Mouse (Mus musculus) spleen, postnatal 14 days (tissue): ENCODE results near the gene Vangl1.

ENCODE experiments used
- DNase-seq, 2 experiments: peaks; one replicate each; pipeline ENCODE4 v3.0.0; 2021 to 2022; ENCODE audit warnings: low spot score in 2 of 2

Gene Vangl1

DNA sequence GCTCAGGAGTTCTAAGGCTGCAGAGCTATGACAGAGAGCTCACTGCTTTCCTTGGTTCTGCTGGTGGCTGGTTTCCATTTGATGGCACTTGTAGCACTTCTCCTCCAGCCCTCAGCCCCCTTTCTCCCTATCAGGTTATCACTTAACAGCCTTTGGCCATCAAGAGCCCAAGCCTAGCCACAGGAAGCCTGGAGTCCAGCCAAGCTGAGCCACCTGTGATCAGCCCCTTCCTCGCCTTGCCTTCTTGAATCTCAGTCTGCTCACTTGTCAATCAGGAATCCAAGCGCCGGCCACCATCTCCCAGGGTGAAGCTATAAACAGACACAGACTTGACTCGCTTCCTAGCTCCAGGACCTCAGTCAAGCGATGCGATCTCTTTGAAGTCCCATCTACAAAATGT is 6.0 kb downstream of the Vangl1 start:
- no peak for DNase-seq

- DNase-seq, result no peak
Measured at GRCm38 (mm10) chr3:102197746-102198145, 6.7 kb downstream of the Vangl1 start.

- DNase-seq, result no peak
Measured at GRCm38 (mm10) chr3:102197152-102197551, 7.3 kb downstream of the Vangl1 start.

GRCm38 (mm10) chr3:102196166-102196565 is 8.3 kb downstream of the Vangl1 start:
- no peak for DNase-seq

DNA sequence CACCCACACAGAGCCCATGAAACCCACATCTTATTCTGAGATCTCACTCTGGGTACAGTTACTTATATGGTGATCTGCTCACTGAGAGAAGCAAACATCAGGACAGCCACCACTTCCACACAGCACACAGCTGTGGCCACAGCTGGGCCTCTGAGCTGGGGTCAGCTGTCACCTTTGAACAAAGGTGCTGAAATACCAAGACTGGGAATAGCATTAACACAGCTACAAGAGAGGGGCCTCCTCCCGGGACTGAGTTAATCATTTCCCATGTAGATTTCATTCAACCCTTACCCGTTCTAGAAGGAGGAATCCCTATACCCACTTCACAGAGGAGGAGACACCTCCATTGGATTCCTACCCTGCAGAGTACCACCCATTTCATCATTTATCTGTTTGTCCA is 8.7 kb downstream of the Vangl1 start:
- no peak for DNase-seq

GRCm38 (mm10) chr3:102194291-102195051 is 10.0 kb downstream of the Vangl1 start:
- no peak for DNase-seq

DNA sequence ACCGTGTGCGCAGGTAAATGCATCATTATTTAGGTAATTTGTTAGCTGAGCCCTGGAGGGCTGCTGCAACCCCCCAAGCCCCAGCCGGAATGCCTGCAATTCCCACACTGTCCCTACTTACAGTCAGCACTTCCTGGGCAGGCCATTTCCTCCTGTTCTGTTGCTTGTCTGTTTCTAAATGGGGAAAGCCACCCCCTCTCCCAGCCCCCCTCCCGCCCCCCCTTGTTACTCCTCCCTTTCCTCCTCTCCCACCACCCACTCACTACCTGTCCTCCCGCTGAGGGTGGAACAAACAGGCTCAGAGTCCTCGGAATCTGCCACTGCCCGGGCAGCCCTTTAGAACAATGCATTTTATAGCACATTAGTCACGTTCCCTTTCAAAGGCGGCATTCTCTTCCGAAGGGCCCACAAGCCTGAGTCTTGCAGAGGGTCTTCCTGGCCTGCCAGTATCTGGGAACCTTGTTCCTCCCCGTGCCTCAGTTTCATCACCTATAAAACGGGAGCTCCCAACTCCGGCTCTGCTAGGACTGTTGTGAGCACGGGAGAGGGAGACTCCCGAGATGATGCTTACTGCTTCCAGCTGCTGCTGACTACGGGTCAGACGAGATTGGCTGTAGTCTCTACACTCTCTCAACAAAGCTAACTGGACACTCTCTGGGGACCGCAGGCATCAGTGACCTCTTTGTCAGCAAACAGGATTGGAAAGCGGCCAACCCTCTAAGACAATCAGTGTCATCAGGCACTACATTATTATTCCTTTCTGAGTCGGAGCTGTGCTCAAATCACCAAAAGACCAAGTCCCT is 10.8 kb downstream of the Vangl1 start:
- no peak for DNase-seq

DNA sequence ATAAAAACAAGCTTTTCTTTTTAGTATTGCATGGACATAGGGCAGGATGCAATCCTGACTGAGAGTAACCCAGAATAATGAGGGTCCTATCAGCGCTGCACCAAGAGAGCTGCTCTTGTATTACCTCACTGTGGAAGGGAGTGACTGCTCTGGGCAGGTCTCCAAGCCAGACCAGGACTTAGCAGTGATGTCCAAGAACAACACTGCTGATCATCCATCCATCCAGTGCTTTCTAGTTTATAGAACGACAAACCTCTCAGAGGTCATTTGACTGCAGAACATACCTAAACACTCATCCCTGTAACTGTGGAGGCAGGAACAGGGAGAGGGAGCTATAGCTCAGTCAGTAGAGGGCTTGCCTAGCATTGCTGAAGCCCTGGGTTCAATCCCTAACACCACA is 11.9 kb downstream of the Vangl1 start:
- no peak for DNase-seq

DNA sequence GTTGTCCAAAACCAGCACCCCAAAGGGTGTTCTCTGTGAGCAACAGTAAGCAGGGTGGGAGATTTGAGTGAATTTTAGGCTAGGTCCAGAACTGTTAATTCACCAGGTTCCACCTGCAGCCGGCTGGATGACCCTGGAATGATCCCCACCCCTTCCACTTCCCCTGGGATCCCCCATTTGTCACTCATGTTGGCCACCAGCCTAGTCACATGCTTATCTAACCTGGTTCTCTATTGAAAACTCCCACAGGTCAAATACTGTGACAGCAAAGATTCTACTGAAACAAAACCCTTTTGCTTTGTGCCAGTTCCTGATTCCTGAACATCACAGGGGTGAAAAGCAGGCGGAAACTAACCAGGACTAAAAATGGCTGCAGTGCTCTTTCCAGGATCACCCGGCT is 12.9 kb downstream of the Vangl1 start:
- DNase-seq, result no peak

DNA sequence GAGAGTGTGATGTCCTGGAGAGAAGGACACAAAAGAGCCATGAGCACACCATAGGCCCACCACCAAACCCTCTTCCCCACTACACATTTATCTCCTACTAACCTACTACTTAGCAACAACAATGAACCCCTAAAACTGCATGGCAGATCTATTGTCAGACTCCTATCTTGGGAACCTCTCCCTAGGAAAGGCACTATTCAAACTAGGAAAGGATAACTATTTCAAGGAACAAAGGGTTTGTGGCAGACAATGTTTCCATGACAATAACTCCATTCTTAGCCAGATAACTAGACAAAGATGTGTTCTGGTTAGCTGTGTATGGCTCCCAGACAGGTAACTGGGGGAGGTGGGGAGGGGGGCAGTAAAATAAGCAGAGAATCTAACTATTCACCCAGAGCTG is 13.9 kb downstream of the Vangl1 start:
- DNase-seq, result no peak

DNA sequence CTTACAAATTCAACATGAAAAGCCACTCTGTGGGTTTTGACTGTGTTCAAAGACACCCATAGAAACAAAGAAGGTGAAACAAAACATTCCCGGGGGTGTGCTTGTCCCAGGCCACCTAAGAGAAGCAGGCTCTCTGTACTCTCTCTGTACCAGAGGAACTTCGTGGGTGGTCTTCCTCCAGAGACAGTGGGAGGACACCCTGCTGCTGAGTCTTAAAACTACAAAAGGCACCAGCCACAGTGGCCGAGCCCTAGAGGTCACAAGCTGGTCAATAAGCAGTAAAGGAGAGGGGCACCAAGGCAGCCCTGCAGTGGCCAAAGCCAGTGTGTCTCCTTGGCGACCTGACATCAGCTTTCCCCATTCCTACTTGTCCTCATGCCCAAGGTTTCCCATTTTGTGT is 14.5 kb downstream of the Vangl1 start:
- no peak for DNase-seq

- no peak for DNase-seq
Measured at GRCm38 (mm10) chr3:102188972-102189371, 15.5 kb downstream of the Vangl1 start.

GRCm38 (mm10) chr3:102187401-102187800 is 17.1 kb downstream of the Vangl1 start:
- no peak for DNase-seq

DNA sequence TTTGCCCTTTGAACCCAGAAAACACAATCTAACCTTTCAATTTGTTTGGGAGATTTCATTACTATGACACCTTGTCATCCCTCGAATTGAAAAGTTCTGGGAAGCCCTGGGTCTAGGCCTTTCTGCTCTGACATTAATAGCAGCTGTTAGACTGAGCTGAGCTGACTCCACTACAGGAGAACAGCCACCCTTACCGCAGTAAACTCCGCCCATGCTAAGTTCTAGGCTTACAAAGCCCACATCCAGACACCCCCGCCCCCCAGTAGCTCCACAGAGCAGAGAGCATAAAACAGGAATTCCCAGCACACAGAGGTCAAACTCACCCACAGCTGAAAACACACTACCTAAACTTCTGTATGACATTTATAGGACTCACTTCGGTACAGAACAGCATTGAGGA is 19.8 kb downstream of the Vangl1 start:
- no peak for DNase-seq

DNA sequence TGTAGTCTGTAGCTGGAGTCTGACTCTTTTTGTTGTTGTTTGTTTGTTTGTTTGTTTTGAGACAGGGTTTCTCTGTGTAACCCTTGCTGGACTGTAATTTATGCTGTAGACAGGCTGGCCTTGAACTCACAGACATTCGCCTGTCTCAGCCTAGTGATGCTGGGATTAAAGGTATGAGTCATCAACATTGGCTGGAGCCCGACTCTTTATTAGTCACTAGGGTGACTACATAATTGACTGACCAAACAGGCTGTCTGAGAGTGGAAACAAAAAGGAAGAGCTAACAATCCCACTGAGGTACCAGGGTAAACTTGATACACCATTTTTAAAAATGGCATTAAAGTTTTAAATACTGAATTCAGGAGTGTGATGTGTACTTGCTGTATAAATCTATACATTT is 21.9 kb downstream of the Vangl1 start:
- DNase-seq, result no peak

- no peak for DNase-seq
Measured at GRCm38 (mm10) chr3:102181191-102181590, 23.3 kb downstream of the Vangl1 start.

DNA sequence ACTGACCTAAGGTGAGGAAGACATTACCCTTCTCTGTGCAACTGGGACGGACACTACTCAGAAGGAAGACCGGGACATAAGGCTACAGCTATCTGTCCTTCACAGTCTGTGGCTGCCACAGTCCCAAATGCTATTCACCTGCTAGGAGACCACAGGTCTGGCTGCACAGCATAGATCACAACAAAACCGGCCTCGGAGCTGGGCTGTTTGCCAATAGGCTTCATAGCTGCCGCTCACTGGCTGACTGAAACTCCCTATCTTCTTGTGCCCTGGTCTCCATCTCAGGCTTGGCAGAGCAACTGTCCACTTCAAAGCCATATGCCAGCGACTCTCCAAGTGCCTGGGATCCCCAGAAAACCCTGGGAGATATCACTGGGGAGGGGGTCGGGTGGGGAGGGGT is 23.7 kb downstream of the Vangl1 start:
- DNase-seq, result peak in 1 of 2 experiments; percentile 22

DNA sequence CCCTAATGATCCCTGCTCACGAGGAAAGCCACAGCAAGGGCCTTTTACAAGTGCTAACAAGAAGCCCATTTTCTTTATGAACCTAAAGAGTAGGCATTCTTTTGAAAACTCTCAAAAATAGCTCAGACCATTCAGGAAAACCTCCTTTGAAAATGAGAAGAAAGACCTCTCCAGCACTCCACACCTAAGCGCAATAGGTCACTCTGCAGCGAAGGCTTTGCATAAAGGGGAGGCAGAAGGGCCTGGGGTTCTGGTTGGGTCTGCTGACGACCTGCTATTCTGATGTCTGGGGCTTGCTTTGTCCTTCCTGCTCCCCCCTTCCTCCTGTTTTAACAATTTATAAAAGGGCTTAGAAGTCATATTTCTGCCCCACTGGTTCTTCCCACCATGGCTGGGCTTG is 24.6 kb downstream of the Vangl1 start:
- no peak for DNase-seq

DNA sequence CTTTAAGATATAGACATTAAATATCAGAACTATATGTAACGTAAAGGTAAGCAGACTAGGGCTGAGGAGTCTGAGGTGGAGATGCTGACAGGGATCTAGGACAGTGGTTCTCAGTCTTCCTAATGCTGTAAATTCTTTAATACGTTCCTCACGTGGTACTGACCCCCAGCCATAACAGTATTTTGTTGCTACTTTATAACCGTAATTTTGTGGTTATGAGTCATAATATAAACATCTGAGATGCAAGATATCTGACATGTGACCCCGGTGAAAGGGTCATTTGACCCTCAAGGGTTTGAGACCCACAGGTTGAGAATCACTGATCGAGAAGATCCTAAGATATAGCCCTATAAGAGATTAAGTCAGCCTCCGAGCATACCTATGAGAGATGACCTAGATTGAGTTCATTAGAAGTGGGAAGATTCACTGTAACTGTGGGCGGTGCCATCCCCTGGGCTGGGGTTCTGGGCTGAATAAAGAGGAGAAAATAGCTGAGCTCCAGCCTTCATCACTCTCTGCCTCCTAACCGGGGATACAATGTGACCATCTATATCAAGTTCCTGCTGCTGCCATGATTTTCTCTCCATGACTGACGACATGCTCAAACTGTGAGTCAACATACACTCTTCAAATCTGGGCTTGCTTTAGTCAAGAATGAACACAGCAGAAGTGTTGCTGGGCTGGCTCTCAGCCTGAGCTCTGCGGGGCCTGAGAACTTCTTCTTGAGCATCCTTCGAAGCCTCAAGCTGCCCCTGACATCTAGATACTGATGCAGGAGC is 26.5 kb downstream of the Vangl1 start:
- DNase-seq, result no peak

DNA sequence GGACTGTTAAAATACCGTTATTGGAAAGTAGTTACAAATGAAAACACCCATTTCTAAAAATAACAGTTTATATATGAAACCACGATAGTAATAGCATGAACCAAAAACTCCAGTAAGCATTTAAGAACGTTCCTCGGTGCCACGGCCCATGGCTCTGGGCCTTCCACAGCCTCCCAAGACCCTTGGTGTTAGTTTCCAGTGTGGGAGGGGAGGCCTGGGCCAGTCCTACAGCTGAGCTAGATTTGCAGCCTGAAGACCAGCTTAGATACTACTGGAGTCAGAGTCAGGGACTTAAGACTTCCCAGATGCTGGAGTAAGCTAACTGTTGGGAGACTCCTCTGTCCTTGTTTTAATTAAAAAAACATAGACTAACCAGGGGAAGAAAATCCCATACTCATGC is 28.4 kb downstream of the Vangl1 start:
- no peak for DNase-seq

GRCm38 (mm10) chr3:102175701-102176100 is 28.8 kb downstream of the Vangl1 start:
- no peak for DNase-seq

- DNase-seq, result no peak
Measured at GRCm38 (mm10) chr3:102174118-102174865, 30.2 kb downstream of the Vangl1 start.
